Mouse (Mus musculus) liver, embryonic 14.5 days (tissue): ENCODE data around the gene Mrps30. TPM values are rescaled to one million over a fixed set of nuclear protein-coding genes. Genes with fewer than 3 reads are reported as not detected.

Source experiments
- ATAC-seq: fragments of 200-750 bp; cut with Nextera tagmentation; 2 replicates; pipeline ENCODE4 v1.8.0; 2017; ENCODE audit warnings: moderate number of reproducible peaks, mild to moderate bottlenecking, moderate library complexity; ENCODE audit not compliant: insufficient read depth
- DNase-seq, 3 experiments: peaks; one replicate each; pipeline ENCODE4 v3.0.0-alpha.2; 2012 to 2013; ENCODE audit warnings: low read depth in 3 of 3, low spot score in 3 of 3
- H3K27ac ChIP-seq: fragments of 300-500 bp; sonication (generic); 2 replicates; pipeline ENCODE4 v1.5.1; 2014; ENCODE audit warnings: moderate library complexity, mild to moderate bottlenecking, control low read depth, inconsistent platforms
- H3K27me3 ChIP-seq: fragments of 300-500 bp; sonication (generic); 2 replicates; pipeline ENCODE4 v1.6.1; 2014; ENCODE audit warnings: mild to moderate bottlenecking, low read length, moderate library complexity; ENCODE audit not compliant: control insufficient read depth, insufficient read depth
- H3K36me3 ChIP-seq: fragments of 300-500 bp; sonication (generic); replicated peaks from 2 replicates; pipeline ENCODE4 v1.6.1; 2014; ENCODE audit warnings: low read depth; ENCODE audit not compliant: control insufficient read depth, insufficient read depth
- H3K4me1 ChIP-seq, 2 experiments: fragments of 200-500 bp in 1 of 2; fragments of 300-500 bp in 1 of 2; sonication (generic) in 1 of 2; replicated peaks; 2 replicates each; pipeline ENCODE4 v1.6.1; 2012 to 2014; ENCODE audit warnings: antibody characterized with exemption in 1 of 2, inconsistent platforms in 1 of 2, low read length in 1 of 2; ENCODE audit not compliant: control insufficient read depth in 2 of 2, insufficient read depth in 2 of 2
- H3K4me2 ChIP-seq: fragments of 300-500 bp; sonication (generic); 2 replicates; pipeline ENCODE4 v1.6.1; 2014; ENCODE audit warnings: low read depth, mild to moderate bottlenecking, control low read depth, moderate library complexity
- H3K4me3 ChIP-seq, 2 experiments: fragments of 200-500 bp in 1 of 2; fragments of 300-500 bp in 1 of 2; sonication (generic) in 1 of 2; 2 replicates each; pipeline ENCODE4 v1.5.1; 2012 to 2014; ENCODE audit warnings: low read depth in 2 of 2, low read length in 2 of 2, mild to moderate bottlenecking in 2 of 2, control low read depth in 1 of 2, inconsistent platforms in 1 of 2, moderate library complexity in 1 of 2; ENCODE audit not compliant: insufficient read depth in 1 of 2
- H3K9ac ChIP-seq: fragments of 300-500 bp; sonication (generic); replicated peaks from 2 replicates; pipeline ENCODE4 v1.6.1; 2014; ENCODE audit warnings: mild to moderate bottlenecking, control low read depth, moderate library complexity
- H3K9me3 ChIP-seq: fragments of 300-500 bp; sonication (generic); 2 replicates; pipeline ENCODE4 v1.6.1; 2016; ENCODE audit warnings: low read length, mixed read lengths; ENCODE audit not compliant: control insufficient read depth
- CTCF ChIP-seq: IDR thresholded peaks from 2 replicates; pipeline ENCODE4 v1.5.1; 2016; ENCODE audit warnings: antibody characterized with exemption, low read depth, control low read depth
- EP300 ChIP-seq: IDR thresholded peaks from 2 replicates; pipeline ENCODE4 v1.6.1; 2016; ENCODE audit warnings: antibody characterized with exemption, low read depth
- WGBS: fragments of 180-500 bp; shearing (Covaris S2); extraction: QIAGEN DNeasy Blood & Tissue Kit; methylation state at CpG from one replicate; pipeline ENCODE4 v1.1.7; 2014; ENCODE audit not compliant: insufficient replicate concordance; 5-methylcytosine and 5-hydroxymethylcytosine counted together
- polyA plus RNA-seq, 2 experiments: library from polyadenylated mRNA; depleted of rRNA in 1 of 2; stranded (reverse) in 1 of 2; unstranded in 1 of 2; fragments of >200 nt; fragmentation: Nextera tagmentation in 1 of 2; extraction: Ambion mirVana in 1 of 2; gene quantifications; 2 replicates each; pipeline versions ENCODE4 v1.2.1 to v1.2.3; 2012 to 2014

Mrps30 gene
- polyA plus RNA-seq, 2 experiments, result 9.5 to 17.5 TPM

DNA sequence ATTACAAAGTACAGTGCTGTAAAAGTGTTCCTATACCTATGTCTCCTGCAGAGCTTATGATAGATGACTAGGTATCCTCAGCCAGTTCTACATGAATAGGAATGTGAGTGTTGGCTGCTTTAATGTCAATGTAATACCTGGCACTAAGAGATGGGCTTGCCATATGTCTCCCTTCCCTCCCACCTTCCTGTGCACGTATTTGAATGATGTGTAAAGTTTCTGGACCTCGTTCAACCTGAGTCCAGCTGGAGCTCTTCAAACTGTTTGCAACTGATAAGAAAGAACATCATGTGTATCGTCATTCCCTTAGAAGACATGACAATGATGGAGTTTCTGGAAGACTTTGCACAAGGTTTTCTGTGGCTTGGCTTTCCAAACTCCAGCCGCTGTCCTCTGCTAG is 14.2 kb downstream of the Mrps30 start:
- Histone ChIP-seq H3K36me3 (no peaks in the 10 kb centered on the region), H3K4me3 (no peak overlapping the region), H3K9ac (no peak overlapping the region), H3K9me3 (no peaks in the 10 kb centered on the region), H3K27ac (no peak overlapping the region), H3K27me3 (no peaks in the 10 kb centered on the region), H3K4me1 (no peaks in the 10 kb centered on the region), H3K4me2 (no peak overlapping the region)
- no peak for DNase-seq
- ATAC-seq, result no peak
- WGBS, result 57% methylated on average over 4 of the region's 4 CpGs
- TF ChIP-seq EP300, result no peak
- no peak for TF ChIP-seq CTCF

DNA sequence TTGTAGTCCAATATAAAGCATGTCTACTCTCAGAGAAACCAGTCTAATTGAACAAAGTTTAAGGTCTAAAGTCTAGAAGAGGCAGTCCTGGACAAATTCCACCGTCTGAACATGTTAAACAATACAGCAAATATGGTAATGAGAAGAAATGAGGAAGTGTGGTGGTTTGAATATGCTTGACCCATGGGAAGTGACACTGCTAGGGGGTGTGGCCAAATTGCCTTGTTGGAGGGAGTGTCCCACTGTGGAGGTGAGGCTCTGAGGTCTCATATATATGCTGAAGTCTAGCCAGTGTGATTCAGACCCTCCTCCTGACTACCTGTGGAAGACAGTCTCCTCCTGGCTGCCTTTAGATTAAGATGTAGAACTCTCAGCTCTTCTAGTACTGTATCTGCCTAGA is 21.3 kb downstream of the Mrps30 start:
- Histone ChIP-seq H3K4me3 (no peak overlapping the region), H3K9me3 (no peaks in the 10 kb centered on the region), H3K27ac (no peak overlapping the region), H3K4me2 (no peak overlapping the region), H3K9ac (no peak overlapping the region), H3K27me3 (no peaks in the 10 kb centered on the region), H3K36me3 (no peaks in the 10 kb centered on the region), H3K4me1 (no peaks in the 10 kb centered on the region)
- DNase-seq (no peak), ATAC-seq (no peak)
- WGBS, result 23% methylated on average over 1 of the region's 1 CpGs
- TF ChIP-seq CTCF (no peak), EP300 (no peak)

DNA sequence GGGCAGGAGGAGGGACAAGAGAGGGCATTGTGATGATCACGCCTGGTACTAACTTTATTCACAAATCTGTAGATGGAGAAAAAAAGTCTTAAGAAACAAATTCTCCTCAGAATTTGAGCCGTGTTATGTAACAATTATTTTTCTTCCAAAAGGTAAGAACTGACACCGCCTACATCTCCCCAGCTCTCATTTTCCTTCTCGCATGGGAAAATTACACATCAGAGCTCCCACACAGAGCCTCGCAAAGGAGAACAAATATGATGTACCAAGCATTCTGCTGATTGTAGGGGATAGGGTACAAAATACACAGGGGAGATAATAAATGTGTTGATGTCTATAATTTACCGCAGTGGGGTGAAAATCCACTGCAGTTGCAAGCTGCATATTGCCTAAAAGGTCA is 23.7 kb downstream of the Mrps30 start:
- no peaks in the 10 kb centered on the region for H3K4me1 ChIP-seq
- no peaks in the 10 kb centered on the region for H3K9me3 ChIP-seq
- no peak for ATAC-seq
- TF ChIP-seq EP300 (no peak), CTCF (no peak)
- H3K4me3 ChIP-seq, result no peak overlapping the region
- no peak overlapping the region for H3K27ac ChIP-seq
- no peaks in the 10 kb centered on the region for H3K27me3 ChIP-seq
- no peak overlapping the region for H3K4me2 ChIP-seq
- no peak for DNase-seq
- H3K36me3 ChIP-seq, result no peaks in the 10 kb centered on the region
- 69% methylated on average over 6 of the region's 6 CpGs for WGBS
- H3K9ac ChIP-seq, result no peak overlapping the region

DNA sequence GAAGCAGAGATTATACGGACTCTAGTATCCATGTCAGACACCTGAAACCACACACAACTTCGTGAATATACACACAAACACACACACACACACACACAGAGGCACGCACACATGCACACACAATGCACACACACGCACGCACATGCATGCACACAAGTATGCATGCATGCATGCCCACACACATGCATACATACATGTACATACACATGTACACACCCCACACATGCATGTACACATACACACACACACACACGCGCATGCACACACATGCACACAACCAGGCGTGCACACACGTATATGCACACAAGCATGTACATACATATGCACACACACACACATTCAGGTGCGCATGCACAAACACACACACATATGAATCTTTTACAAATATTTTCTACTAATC is 36.2 kb downstream of the Mrps30 start:
- Histone ChIP-seq H3K9ac (no peak overlapping the region), H3K4me1 (no peaks in the 10 kb centered on the region), H3K9me3 (no peaks in the 10 kb centered on the region), H3K27me3 (no peaks in the 10 kb centered on the region), H3K4me2 (no peak overlapping the region), H3K27ac (no peak overlapping the region), H3K4me3 (no peak overlapping the region), H3K36me3 (no peaks in the 10 kb centered on the region)
- no peak for ATAC-seq
- DNase-seq, result no peak
- 73% methylated on average over 10 of the region's 10 CpGs for WGBS
- TF ChIP-seq EP300 (no peak), CTCF (no peak)

DNA sequence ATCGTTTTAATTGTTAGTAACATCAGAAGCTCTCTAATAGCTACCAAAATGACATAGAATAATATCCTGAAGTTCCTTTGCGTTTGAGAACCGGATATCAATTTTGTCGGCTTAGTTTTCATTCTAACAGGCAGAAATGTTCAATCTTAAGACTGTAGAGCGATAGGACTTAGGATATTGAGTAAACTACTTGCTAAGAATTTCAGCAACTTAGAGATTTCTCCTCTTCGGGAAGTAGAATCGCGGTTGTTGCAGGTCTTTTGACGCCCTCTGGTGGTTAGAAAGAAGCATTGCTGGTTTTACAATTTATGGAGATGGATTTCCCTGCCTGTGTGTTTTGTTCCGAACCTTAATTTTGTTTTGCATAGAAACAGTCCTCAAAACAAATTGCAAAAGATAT is 36.8 kb downstream of the Mrps30 start:
- Histone ChIP-seq H3K9me3 (no peaks in the 10 kb centered on the region), H3K36me3 (no peaks in the 10 kb centered on the region), H3K4me2 (no peak overlapping the region), H3K4me3 (no peak overlapping the region), H3K9ac (no peak overlapping the region), H3K27ac (no peak overlapping the region), H3K4me1 (no peaks in the 10 kb centered on the region), H3K27me3 (no peaks in the 10 kb centered on the region)
- peak in 1 of 3 experiments; percentile 13 for DNase-seq
- ATAC-seq, result no peak
- TF ChIP-seq EP300 (no peak), CTCF (peak; percentile 60)
- WGBS, result 16% methylated on average over 10 of the region's 10 CpGs

Other genes with a start within 250 kb of the Mrps30 start
- gene B430218F22Rik, start 622 bp downstream of the Mrps30 start, polyA plus RNA-seq (2012; rRNA removed), result 0.04 and 0.08 TPM in 2 replicates
- gene B430218F22Rik, start 622 bp downstream of the Mrps30 start, polyA plus RNA-seq (2014; fragmentation: Nextera tagmentation; extraction: Ambion mirVana), result 0.19 TPM in 2 replicates